Mouse (Mus musculus) kidney, embryonic 14.5 days (tissue): ENCODE measurements around the gene Gpr4. TPM values are rescaled to one million over a fixed set of nuclear protein-coding genes. Genes with fewer than 3 reads are reported as not detected.

Experiments
- ATAC-seq: fragments of 200-750 bp; cut with Nextera tagmentation; 2 replicates; pipeline ENCODE4 v1.8.0; 2017; ENCODE audit warnings: moderate number of reproducible peaks, mild to moderate bottlenecking, moderate TSS enrichment, moderate library complexity; ENCODE audit not compliant: low FRiP score, low TSS enrichment
- H3K27ac ChIP-seq: fragments of 300-500 bp; sonication (generic); 2 replicates; pipeline ENCODE4 v1.5.1; 2014; ENCODE audit warnings: low read depth, mild to moderate bottlenecking, low read length, moderate library complexity, mixed read lengths
- H3K27me3 ChIP-seq: fragments of 300-500 bp; sonication (generic); 2 replicates; pipeline ENCODE4 v1.6.1; 2014; ENCODE audit warnings: mild to moderate bottlenecking, low read length; ENCODE audit not compliant: control insufficient read depth, insufficient read depth
- H3K36me3 ChIP-seq: fragments of 300-500 bp; sonication (generic); 2 replicates; pipeline ENCODE4 v1.6.1; 2014; ENCODE audit warnings: low read length, mixed read lengths; ENCODE audit not compliant: control insufficient read depth, insufficient read depth
- H3K4me1 ChIP-seq: fragments of 300-500 bp; sonication (generic); 2 replicates; pipeline ENCODE4 v1.6.1; 2014; ENCODE audit warnings: low read length, mixed read lengths; ENCODE audit not compliant: control insufficient read depth, insufficient read depth
- H3K4me2 ChIP-seq: fragments of 300-500 bp; sonication (generic); replicated peaks from 2 replicates; pipeline ENCODE4 v1.6.1; 2014; ENCODE audit warnings: low read depth, mild to moderate bottlenecking, low read length
- H3K4me3 ChIP-seq: fragments of 300-500 bp; sonication (generic); 2 replicates; pipeline ENCODE4 v1.5.1; 2014; ENCODE audit warnings: mild to moderate bottlenecking, low read length
- H3K9ac ChIP-seq: fragments of 300-500 bp; sonication (generic); 2 replicates; pipeline ENCODE4 v1.6.1; 2014; ENCODE audit warnings: low read depth, mild to moderate bottlenecking, low read length, moderate library complexity
- H3K9me3 ChIP-seq: fragments of 300-500 bp; sonication (generic); 2 replicates; pipeline ENCODE4 v1.6.1; 2016; ENCODE audit warnings: low read length; ENCODE audit not compliant: control insufficient read depth
- WGBS: fragments of 180-500 bp; shearing (Covaris S2); extraction: QIAGEN DNeasy Blood & Tissue Kit; methylation state at CpG from one replicate; pipeline ENCODE4 v1.1.7; 2014; 5-methylcytosine and 5-hydroxymethylcytosine counted together
- polyA plus RNA-seq: library from polyadenylated mRNA; unstranded; fragments of >200 nt; fragmentation: Nextera tagmentation; extraction: Ambion mirVana; gene quantifications from 2 replicates; pipeline ENCODE4 v1.2.1, GENCODE M21; 2014

Gene Gpr4
- polyA plus RNA-seq, 1 experiment from 2014 or later = 3.4 TPM

- Histone ChIP-seq H3K27me3 (no peaks in the 10 kb centered on the region), H3K4me2 (no peak overlapping the region), H3K4me1 (peaks cover 20% of the 10 kb centered on the region)
Measured at GRCm38 (mm10) chr7:19267051-19267450, 54.7 kb downstream of the Gpr4 start.

GRCm38 (mm10) chr7:19268993-19269681, 56.8 kb downstream of the Gpr4 start:
- peak overlapping the region; percentile 97 for H3K4me3 ChIP-seq
- peak; percentile 1; the same call in 1 of the 2 replicates for ATAC-seq
- WGBS = 15% methylated on average over 10 of the region's 10 CpGs

More at GRCm38 (mm10) chr7:19267051-19267450, 54.7 kb downstream of the Gpr4 start:
- WGBS = 63% methylated on average over 10 of the region's 10 CpGs
- H3K4me3 ChIP-seq = no peak overlapping the region
- ATAC-seq = no peak
- peaks cover 35% of the 10 kb centered on the region for H3K36me3 ChIP-seq
- no peak overlapping the region for H3K9ac ChIP-seq
- no peak overlapping the region for H3K27ac ChIP-seq
- H3K9me3 ChIP-seq = no peaks in the 10 kb centered on the region

GRCm38 (mm10) chr7:19269721-19270441, 57.5 kb downstream of the Gpr4 start:
- WGBS = 1% methylated on average over 18 of the region's 19 CpGs
- Histone ChIP-seq H3K4me2 (peak overlapping the region; percentile 96), H3K4me3 (peak overlapping the region; percentile 97), H3K9ac (peak overlapping the region; percentile 94), H3K27ac (peak overlapping the region; percentile 96), H3K4me1 (peaks cover 20% of the 10 kb centered on the region), H3K9me3 (no peaks in the 10 kb centered on the region), H3K27me3 (no peaks in the 10 kb centered on the region), H3K36me3 (peaks cover 9% of the 10 kb centered on the region)
- peak; percentile 53 for ATAC-seq

More at GRCm38 (mm10) chr7:19268993-19269681, 56.8 kb downstream of the Gpr4 start:
- H3K27ac ChIP-seq = peak overlapping the region; percentile 96
- peaks cover 20% of the 10 kb centered on the region for H3K4me1 ChIP-seq
- no peaks in the 10 kb centered on the region for H3K27me3 ChIP-seq
- peaks cover 16% of the 10 kb centered on the region for H3K36me3 ChIP-seq
- peak overlapping the region; percentile 94 for H3K9ac ChIP-seq
- H3K4me2 ChIP-seq = peak overlapping the region; percentile 96
- no peaks in the 10 kb centered on the region for H3K9me3 ChIP-seq

- peak overlapping the region; percentile 94 for H3K9ac ChIP-seq
- peaks cover 20% of the 10 kb centered on the region for H3K4me1 ChIP-seq
- no peaks in the 10 kb centered on the region for H3K27me3 ChIP-seq
- ATAC-seq = no peak
- WGBS = under 1% methylated on average over 20 of the region's 21 CpGs
- H3K4me2 ChIP-seq = peak overlapping the region; percentile 96
- H3K4me3 ChIP-seq = peak overlapping the region; percentile 97
- H3K9me3 ChIP-seq = no peaks in the 10 kb centered on the region
- H3K36me3 ChIP-seq = peaks cover 8% of the 10 kb centered on the region
- peak overlapping the region; percentile 96 for H3K27ac ChIP-seq
Measured at GRCm38 (mm10) chr7:19270509-19271237, 58.3 kb downstream of the Gpr4 start.

- H3K27ac ChIP-seq = peak within 1 kb of the TSS; percentile 96
- H3K9me3 ChIP-seq = no peaks in the 10 kb centered on the region
- H3K36me3 ChIP-seq = peaks cover 4% of the 10 kb centered on the region; the same call in 1 of the 2 replicates
- under 1% methylated on average over 61 of the region's 62 CpGs for WGBS
- peak within 1 kb of the TSS; percentile 94 for H3K9ac ChIP-seq
- H3K4me2 ChIP-seq = peak within 1 kb of the TSS; percentile 96
- no peaks in the 10 kb centered on the region for H3K27me3 ChIP-seq
- ATAC-seq = peak; percentile 68
- peak within 1 kb of the TSS; percentile 97 for H3K4me3 ChIP-seq
- peaks cover 20% of the 10 kb centered on the region for H3K4me1 ChIP-seq
Measured at GRCm38 (mm10) chr7:19271238-19272172, 59.2 kb downstream of the Gpr4 start, which contains the start of gene Vasp. TSS of gene Vasp (minus strand) at chr7:19271817.

- Histone ChIP-seq H3K27me3 (0 out of 2 replicates have a peak, but pooled peaks cover under 1% of the 10 kb centered on the region), H3K4me1 (peaks cover 20% of the 10 kb centered on the region), H3K27ac (peak overlapping the region; percentile 96), H3K9ac (peak overlapping the region; percentile 94), H3K4me3 (peak overlapping the region; percentile 97), H3K4me2 (peak overlapping the region; percentile 96), H3K36me3 (peaks cover 2% of the 10 kb centered on the region; the same call in 1 of the 2 replicates), H3K9me3 (no peaks in the 10 kb centered on the region)
- ATAC-seq = peak; percentile 67
- 1% methylated on average over 36 of the region's 36 CpGs for WGBS
Measured at GRCm38 (mm10) chr7:19272173-19272764, 59.9 kb downstream of the Gpr4 start.
